Mouse (Mus musculus) intestine, embryonic 15.5 days (tissue): ENCODE data around the gene Gm13304. TPM values are rescaled to one million over a fixed set of nuclear protein-coding genes. Genes with fewer than 3 reads are reported as not detected.
"Not testable (repeated sequence)": the region's sequence is repeated elsewhere in the genome, so short reads cannot be mapped to it uniquely, and the experiment has no call there.

ENCODE experiments used
- ATAC-seq: fragments of 200-750 bp; cut with Nextera tagmentation; 2 replicates; pipeline ENCODE4 v1.8.0; 2017; ENCODE audit warnings: moderate TSS enrichment, moderate library complexity
- H3K27ac ChIP-seq: fragments of 300-500 bp; sonication (generic); 2 replicates; pipeline ENCODE4 v1.5.1; 2015; ENCODE audit warnings: mild to moderate bottlenecking, inconsistent platforms
- H3K27me3 ChIP-seq: fragments of 300-500 bp; sonication (generic); replicated peaks from 2 replicates; pipeline ENCODE4 v1.6.1; 2015; ENCODE audit warnings: inconsistent platforms
- H3K36me3 ChIP-seq: fragments of 300-500 bp; sonication (generic); 2 replicates; pipeline ENCODE4 v1.6.1; 2015; ENCODE audit warnings: inconsistent platforms
- H3K4me1 ChIP-seq: fragments of 300-500 bp; sonication (generic); replicated peaks from 2 replicates; pipeline ENCODE4 v1.6.1; 2015; ENCODE audit warnings: inconsistent platforms
- H3K4me2 ChIP-seq: fragments of 300-500 bp; sonication (generic); replicated peaks from 2 replicates; pipeline ENCODE4 v1.6.1; 2015; ENCODE audit warnings: mild to moderate bottlenecking, inconsistent platforms
- H3K4me3 ChIP-seq: fragments of 300-500 bp; sonication (generic); replicated peaks from 2 replicates; pipeline ENCODE4 v1.5.1; 2015; ENCODE audit warnings: inconsistent platforms
- H3K9ac ChIP-seq: fragments of 300-500 bp; sonication (generic); 2 replicates; pipeline ENCODE4 v1.6.1; 2015; ENCODE audit warnings: inconsistent platforms
- H3K9me3 ChIP-seq: fragments of 300-500 bp; sonication (generic); 2 replicates; pipeline ENCODE4 v1.6.1; 2016; ENCODE audit warnings: inconsistent platforms
- WGBS: fragments of 180-500 bp; shearing (Covaris S2); methylation state at CpG from one replicate; pipeline ENCODE4 v1.1.7; 2015; 5-methylcytosine and 5-hydroxymethylcytosine counted together
- polyA plus RNA-seq: library from polyadenylated mRNA; unstranded; fragments of >200 nt; fragmentation: Nextera tagmentation; extraction: Ambion mirVana; gene quantifications from 2 replicates; pipeline ENCODE4 v1.2.1, GENCODE M21; 2015

Gene Gm13304
- polyA plus RNA-seq, result 13.7 TPM in 1 of 2 replicates, not detected in the other

- H3K36me3 ChIP-seq, H3K9me3 ChIP-seq, H3K27ac ChIP-seq, H3K9ac ChIP-seq, H3K4me3 ChIP-seq, H3K4me2 ChIP-seq, ATAC-seq, H3K4me1 ChIP-seq, H3K27me3 ChIP-seq: not testable (repeated sequence)
- no CpG with 5 or more reads among the region's 5 CpGs for WGBS
Observed at GRCm38 (mm10) chr4:42114517-42114916, at the start of gene Gm13304. Gm13304 (plus strand) TSS chr4:42114817.

- ATAC-seq, H3K27ac ChIP-seq, H3K9me3 ChIP-seq, H3K4me2 ChIP-seq, H3K4me3 ChIP-seq, H3K27me3 ChIP-seq, H3K9ac ChIP-seq, H3K4me1 ChIP-seq, H3K36me3 ChIP-seq: not testable (repeated sequence)
- WGBS, result no CpG with 5 or more reads among the region's 2 CpGs
Observed at GRCm38 (mm10) chr4:42090907-42091306, 23.7 kb upstream of the Gm13304 start, which contains the start of gene Gm3893. Gm3893 (plus strand) TSS chr4:42091207.

GRCm38 (mm10) chr4:42153136-42153535, 38.5 kb downstream of the Gm13304 start, which contains the start of gene Gm13306:
Gm13306 (plus strand) TSS chr4:42153436.
- not testable (repeated sequence) for H3K4me2 ChIP-seq, H3K4me3 ChIP-seq, H3K4me1 ChIP-seq, H3K9me3 ChIP-seq, H3K27ac ChIP-seq, ATAC-seq, H3K9ac ChIP-seq, H3K36me3 ChIP-seq, H3K27me3 ChIP-seq
- WGBS, result no CpG with 5 or more reads among the region's 9 CpGs

Other genes with a start within 250 kb of the Gm13304 start
- 16.9 and 31.6 TPM in 2 replicates for gene Gm21541, start 211.2 kb upstream of the Gm13304 start, polyA plus RNA-seq
- 0.70 and 1.5 TPM in 2 replicates for gene Gm20878, start 173.2 kb upstream of the Gm13304 start, polyA plus RNA-seq
- 0.15 and 0.20 TPM in 2 replicates for gene Fam205a4, start 148.8 kb upstream of the Gm13304 start, polyA plus RNA-seq
- 0.10 TPM in 1 of 2 replicates, not detected in the other for gene Gm21093, start 80.1 kb upstream of the Gm13304 start, polyA plus RNA-seq
- not detected in 2 replicates for gene Gm3893, start 23.6 kb upstream of the Gm13304 start, polyA plus RNA-seq
- gene Gm13306, start 38.6 kb downstream of the Gm13304 start, polyA plus RNA-seq, result not detected in 2 replicates
- gene Gm13305, start 53.8 kb downstream of the Gm13304 start, polyA plus RNA-seq, result not detected in 2 replicates
- gene Gm10600, start 125.8 kb downstream of the Gm13304 start, polyA plus RNA-seq, result not detected in 2 replicates
- not detected in 2 replicates for gene Ccl21b, start 140.9 kb downstream of the Gm13304 start, polyA plus RNA-seq
- not detected in 2 replicates for gene Gm21953, start 179.4 kb downstream of the Gm13304 start, polyA plus RNA-seq
- not detected in 2 replicates for gene Fam205a3, start 203.5 kb downstream of the Gm13304 start, polyA plus RNA-seq